Mouse (Mus musculus): ENCODE measurements at regions not wholly inside any gene's neighbourhood (a gene's known extent, or its start where the extent isn't known, plus 50 kb on each side); places are given as distances from the start of the nearest gene placed in this dataset.

- H3K4me1 ChIP-seq, result peaks cover 10% of the 10 kb centered on the region; the same call in 1 of the 2 replicates
- no peak for TF ChIP-seq FLI1 (IDR thresholded peaks at IDR 0.05; ENCODE audit: low read length)
- no peaks in the 10 kb centered on the region for H3K36me3 ChIP-seq (replicated peaks; ENCODE audit: low read length)
- peaks cover 84% of the 10 kb centered on the region for H3K27me3 ChIP-seq (replicated peaks)
- no peak overlapping the region for H3K4me3 ChIP-seq (replicated peaks)
- no peaks in the 10 kb centered on the region for H3K9me3 ChIP-seq
These were observed 72.4 kb upstream of the Lhx1 start for GRCm38 (mm10) chr11:84597572-84598295.

- TF ChIP-seq GATA1 (IDR thresholded peaks at IDR 0.05; ENCODE audit: borderline replicate concordance, low read length), result no peak
- TF ChIP-seq FLI1 (IDR thresholded peaks at IDR 0.05; ENCODE audit: low read length), result no peak
- Histone ChIP-seq H3K4me3 (replicated peaks) (no peak overlapping the region), H3K4me1 (peaks cover 5% of the 10 kb centered on the region; the same call in 1 of the 2 replicates), H3K9me3 (no peaks in the 10 kb centered on the region), H3K27me3 (replicated peaks) (peaks cover 77% of the 10 kb centered on the region), H3K36me3 (replicated peaks; ENCODE audit: low read length) (no peaks in the 10 kb centered on the region)
These were observed 67.5 kb upstream of the Lhx1 start for GRCm38 (mm10) chr11:84592715-84593339.

- Histone ChIP-seq H3K36me3 (replicated peaks; ENCODE audit: low read length) (no peaks in the 10 kb centered on the region), H3K9me3 (no peaks in the 10 kb centered on the region), H3K4me1 (no peaks in the 10 kb centered on the region), H3K4me3 (replicated peaks) (no peak overlapping the region), H3K27me3 (replicated peaks) (peaks cover 74% of the 10 kb centered on the region)
- TF ChIP-seq GATA1 (IDR thresholded peaks at IDR 0.05; ENCODE audit: borderline replicate concordance, low read length) (no peak), FLI1 (IDR thresholded peaks at IDR 0.05; ENCODE audit: low read length) (no peak)
These were observed 61.8 kb upstream of the Lhx1 start for GRCm38 (mm10) chr11:84587107-84587506.

GRCm38 (mm10) chr11:84585626-84586025, 60.3 kb upstream of the Lhx1 start:
- Histone ChIP-seq H3K27me3 (replicated peaks) (peaks cover 74% of the 10 kb centered on the region), H3K9me3 (no peaks in the 10 kb centered on the region), H3K4me1 (no peaks in the 10 kb centered on the region), H3K36me3 (replicated peaks; ENCODE audit: low read length) (no peaks in the 10 kb centered on the region), H3K4me3 (replicated peaks) (no peak overlapping the region)
- no peak for TF ChIP-seq FLI1 (IDR thresholded peaks at IDR 0.05; ENCODE audit: low read length)
- no peak for TF ChIP-seq GATA1 (IDR thresholded peaks at IDR 0.05; ENCODE audit: borderline replicate concordance, low read length)

- H3K4me1 ChIP-seq, result no peaks in the 10 kb centered on the region
- no peak overlapping the region for H3K4me3 ChIP-seq (replicated peaks)
- no peak for TF ChIP-seq GATA1 (IDR thresholded peaks at IDR 0.05; ENCODE audit: borderline replicate concordance, low read length)
- TF ChIP-seq FLI1 (IDR thresholded peaks at IDR 0.05; ENCODE audit: low read length), result no peak
- no peaks in the 10 kb centered on the region for H3K9me3 ChIP-seq
- H3K27me3 ChIP-seq (replicated peaks), result peaks cover 70% of the 10 kb centered on the region
- H3K36me3 ChIP-seq (replicated peaks; ENCODE audit: low read length), result no peaks in the 10 kb centered on the region
These were observed 53.6 kb upstream of the Lhx1 start for GRCm38 (mm10) chr11:84578805-84579541.

Measured in megakaryocyte, embryonic 14.5 days (primary cell).